Comparison of ENCODE assay signal across 8 mouse cellular contexts in the genomic region with DNA sequence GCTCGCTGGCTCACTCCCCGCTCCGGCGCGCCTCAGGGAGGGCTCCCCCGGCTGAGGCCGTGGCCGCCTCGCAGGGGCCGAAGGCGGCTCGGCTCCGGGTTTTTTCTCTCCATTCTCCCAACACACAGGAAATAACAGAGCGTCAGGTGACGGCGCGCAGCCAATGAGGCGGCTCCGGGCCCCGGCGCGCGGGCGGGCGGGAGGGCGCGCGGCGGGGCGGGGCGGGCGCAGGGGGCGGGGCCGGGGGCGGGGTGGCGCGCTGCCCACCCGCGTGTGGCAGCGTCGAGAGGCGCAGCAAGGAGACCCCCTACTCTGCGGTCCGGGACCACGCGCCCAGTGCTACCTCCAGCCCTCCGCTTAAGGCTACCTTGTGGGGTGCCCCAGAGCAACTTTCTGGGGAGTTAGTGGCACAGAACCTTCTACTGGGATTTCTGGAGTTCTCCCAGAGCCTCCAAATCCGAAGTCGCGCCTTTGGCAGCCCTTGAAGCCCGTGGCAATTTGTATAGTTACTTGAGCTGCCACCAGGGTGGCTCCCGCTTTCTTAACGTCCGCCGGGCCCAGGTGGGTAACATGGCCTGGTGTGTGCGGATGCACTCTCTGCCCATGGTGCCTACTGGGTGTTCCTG.
A peak's percentile ranks its signal among the peaks of the same experiment; 100 is the strongest.
DNase-seq lines count a peak whose midpoint lies in the region; ATAC-seq and TF ChIP-seq lines count a peak whose summit lies in the region.

No protein-coding gene starts in this region.

- peak; percentile 86 for ATAC-seq in embryonic facial prominence, embryonic 11.5 days (replicated peaks; ENCODE audit: insufficient number of reproducible peaks, low FRiP score, low TSS enrichment, low read depth)
- peak; percentile 89 for ATAC-seq in liver, embryonic 13.5 days (ENCODE audit: low read depth)

- intact Hi-C loops in heart, adult 2 months (cut with DNase I), result loop anchor here (5.0 kb wide), 2 partner anchors 87 to 88 kb away; a partner anchor contains a TSS

- TF ChIP-seq CTCF in heart, adult 2 months (IDR thresholded peaks at IDR 0.05), result peak; percentile 8; the same call in 1 of the 2 replicates
- no peak for TF ChIP-seq CTCF in kidney, adult 2 months (conservative IDR thresholded peaks at IDR 0.05; ENCODE audit: insufficient read depth, insufficient read length, low read depth, low read length)

- no peak for TF ChIP-seq EP300 in heart, adult 2 months (IDR thresholded peaks at IDR 0.05; ENCODE audit: insufficient read depth, low read depth, low read length)

- peak overlapping the region; percentile 96 for H3K4me2 ChIP-seq in embryonic facial prominence, embryonic 11.5 days (ENCODE audit: low read depth, low read length)
- H3K4me2 ChIP-seq in liver, embryonic 13.5 days, result peak overlapping the region; percentile 96

- peak overlapping the region; percentile 90 for H3K9ac ChIP-seq in embryonic facial prominence, embryonic 11.5 days (replicated peaks; ENCODE audit: low read length)
- peak overlapping the region; percentile 95 for H3K9ac ChIP-seq in heart, adult 2 months (ENCODE audit: low read depth, low read length)
- H3K9ac ChIP-seq in liver, embryonic 13.5 days, result peak overlapping the region; percentile 99

- H3K9me3 ChIP-seq in embryonic facial prominence, embryonic 11.5 days (replicated peaks; ENCODE audit: control insufficient read depth, low read length), result no peaks in the 10 kb centered on the region
- no peaks in the 10 kb centered on the region for H3K9me3 ChIP-seq in liver, embryonic 13.5 days (replicated peaks)

- peak overlapping the region; percentile 99 for H3K4me3 ChIP-seq in embryonic facial prominence, embryonic 11.5 days (ENCODE audit: low read depth, low read length)
- peak overlapping the region; percentile 95 for H3K4me3 ChIP-seq in heart, adult 2 months
- H3K4me3 ChIP-seq in kidney, adult 2 months (ENCODE audit: insufficient read depth, low read depth, low read length), result peak overlapping the region; percentile 93
- H3K4me3 ChIP-seq in liver, embryonic 13.5 days (replicated peaks), result peak overlapping the region; percentile 99

- no peaks in the 10 kb centered on the region for H3K27me3 ChIP-seq in embryonic facial prominence, embryonic 11.5 days (ENCODE audit: control insufficient read depth, insufficient read depth, low read length)
- H3K27me3 ChIP-seq in heart, adult 2 months (ENCODE audit: control insufficient read depth, insufficient read depth, low read length), result no peaks in the 10 kb centered on the region
- no peaks in the 10 kb centered on the region for H3K27me3 ChIP-seq in kidney, adult 2 months (replicated peaks; ENCODE audit: control insufficient read depth, insufficient read depth, low read length)
- H3K27me3 ChIP-seq in liver, embryonic 13.5 days, result no peaks in the 10 kb centered on the region
- H3K27me3 ChIP-seq in splenic B cell, adult 2 months (ENCODE audit: control insufficient read depth, insufficient read depth, low read length, poor library complexity, severe bottlenecking), result no peaks in the 10 kb centered on the region

- DNase-seq in A20 (ENCODE audit: low read depth, low spot score), result peak; percentile 86
- DNase-seq in adrenal gland, postnatal 25 days, result peak; percentile 88
- peak; percentile 90 for DNase-seq in embryonic facial prominence, embryonic 11.5 days (ENCODE audit: low spot score)
- DNase-seq in heart, adult 2 months, result peak; percentile 90 to 91
- DNase-seq in kidney, adult 2 months, result peak; percentile 92
- peak; percentile 74 for DNase-seq in liver, embryonic 13.5 days
- peak; percentile 70 to 79 for DNase-seq in natural killer cell, adult 2 months (ENCODE audit: low spot score in 2 of 2)
- DNase-seq in splenic B cell, adult 2 months (ENCODE audit: low read depth, low spot score), result peak; percentile 84

- TF ChIP-seq POLR2A in heart, adult 2 months (IDR thresholded peaks at IDR 0.05; ENCODE audit: insufficient read depth, low read depth, low read length), result peak; percentile 54; the same call in 1 of the 2 replicates
- peak; percentile 20 for TF ChIP-seq POLR2A in kidney, adult 2 months (IDR thresholded peaks at IDR 0.05; ENCODE audit: low read depth, low read length)

- peaks cover 5% of the 10 kb centered on the region; the same call in 1 of the 2 replicates for H3K79me2 ChIP-seq in heart, adult 2 months (replicated peaks; ENCODE audit: control insufficient read depth, insufficient read depth, low read length)

- WGBS in embryonic facial prominence, embryonic 11.5 days, result under 1% methylated on average over 47 of the region's 56 CpGs
- whole genome bisulfite sequencing in heart, adult 2 months, result 3% methylated on average over 48 of the region's 56 CpGs
- 2% methylated on average over 56 of the region's 56 CpGs for WGBS in kidney, adult 2 months
- 3% methylated on average over 45 of the region's 56 CpGs for WGBS in liver, embryonic 13.5 days (ENCODE audit: insufficient replicate concordance)

- no peaks in the 10 kb centered on the region for H3K36me3 ChIP-seq in embryonic facial prominence, embryonic 11.5 days (replicated peaks; ENCODE audit: control insufficient read depth, insufficient read depth, low read depth, low read length)
- H3K36me3 ChIP-seq in heart, adult 2 months (ENCODE audit: control insufficient read depth, insufficient read depth, low read length), result peaks cover 2% of the 10 kb centered on the region; the same call in 1 of the 2 replicates
- no peaks in the 10 kb centered on the region for H3K36me3 ChIP-seq in kidney, adult 2 months (ENCODE audit: control insufficient read depth, insufficient read depth, low read length)
- H3K36me3 ChIP-seq in liver, embryonic 13.5 days, result no peaks in the 10 kb centered on the region
- H3K36me3 ChIP-seq in splenic B cell, adult 2 months (ENCODE audit: control insufficient read depth, insufficient read depth, low read length, poor library complexity, severe bottlenecking), result no peaks in the 10 kb centered on the region

- peak overlapping the region; percentile 96 for H3K27ac ChIP-seq in embryonic facial prominence, embryonic 11.5 days (replicated peaks; ENCODE audit: low read depth, low read length)
- H3K27ac ChIP-seq in heart, adult 2 months, result peak overlapping the region; percentile 78
- no peak overlapping the region for H3K27ac ChIP-seq in kidney, adult 2 months (ENCODE audit: insufficient read depth, low read depth, low read length)
- peak overlapping the region; percentile 90 for H3K27ac ChIP-seq in liver, embryonic 13.5 days

- peaks cover 3% of the 10 kb centered on the region; the same call in 1 of the 2 replicates for H3K4me1 ChIP-seq in embryonic facial prominence, embryonic 11.5 days (ENCODE audit: control insufficient read depth, insufficient read depth, low read length)
- H3K4me1 ChIP-seq in heart, adult 2 months (ENCODE audit: control insufficient read depth, insufficient read depth, low read length), result peaks cover 3% of the 10 kb centered on the region
- peaks cover 3% of the 10 kb centered on the region; the same call in 1 of the 2 replicates for H3K4me1 ChIP-seq in kidney, adult 2 months (ENCODE audit: control insufficient read depth, insufficient read depth, low read length)
- H3K4me1 ChIP-seq in liver, embryonic 13.5 days (replicated peaks), result peaks cover 39% of the 10 kb centered on the region
